Mouse (Mus musculus): ENCODE measurements around the gene R3hdm4. TPM values are rescaled to one million over a fixed set of nuclear protein-coding genes. Genes with fewer than 3 reads are reported as not detected.
"Not testable (repeated sequence)": the region's sequence is repeated elsewhere in the genome, so short reads cannot be mapped to it uniquely, and the experiment has no call there.

The R3hdm4 gene
- polyA plus RNA-seq, 1 experiment from 2014 or later = 179 TPM

- H3K9ac ChIP-seq = no peak within 1 kb of the TSS
- 92% methylated on average over 4 of the region's 4 CpGs for WGBS
Measured at GRCm38 (mm10) chr10:79910556-79910955, 10.5 kb downstream of the R3hdm4 start, which contains the start of gene Gm26602. Gene Gm26602, plus strand, starts transcription at chr10:79910856.

GRCm38 (mm10) chr10:79909092-79909922, 11.7 kb downstream of the R3hdm4 start:
- WGBS = 23% methylated on average over 14 of the region's 14 CpGs
- peak; percentile 72 for ATAC-seq (ENCODE audit: insufficient number of reproducible peaks, low FRiP score, low TSS enrichment, low read depth)
- H3K9ac ChIP-seq = no peak overlapping the region
- no peaks in the 10 kb centered on the region for H3K27me3 ChIP-seq
- peak overlapping the region; percentile 46 for H3K4me2 ChIP-seq (replicated peaks)
- H3K27ac ChIP-seq (replicated peaks) = peak overlapping the region; percentile 99
- no peaks in the 10 kb centered on the region for H3K9me3 ChIP-seq (replicated peaks)
- peaks cover 27% of the 10 kb centered on the region for H3K4me1 ChIP-seq
- H3K36me3 ChIP-seq = peaks cover 45% of the 10 kb centered on the region
- peak overlapping the region; percentile 91 for H3K4me3 ChIP-seq (replicated peaks)

More at GRCm38 (mm10) chr10:79910556-79910955, 10.5 kb downstream of the R3hdm4 start, which contains the start of gene Gm26602:
- H3K27me3 ChIP-seq = no peaks in the 10 kb centered on the region
- no peak within 1 kb of the TSS for H3K4me2 ChIP-seq (replicated peaks)
- peak within 1 kb of the TSS; percentile 99 for H3K27ac ChIP-seq (replicated peaks)
- H3K36me3 ChIP-seq = peaks cover 32% of the 10 kb centered on the region
- H3K9me3 ChIP-seq (replicated peaks) = no peaks in the 10 kb centered on the region
- H3K4me3 ChIP-seq (replicated peaks) = no peak within 1 kb of the TSS
- no peak for ATAC-seq (ENCODE audit: insufficient number of reproducible peaks, low FRiP score, low TSS enrichment, low read depth)
- peaks cover 40% of the 10 kb centered on the region for H3K4me1 ChIP-seq

- Histone ChIP-seq H3K4me1 (peaks cover 26% of the 10 kb centered on the region), H3K4me3 (replicated peaks) (peak within 1 kb of the TSS; percentile 91), H3K9ac (peak within 1 kb of the TSS; percentile 90), H3K4me2 (replicated peaks) (peak within 1 kb of the TSS; percentile 46), H3K9me3 (replicated peaks) (no peaks in the 10 kb centered on the region), H3K36me3 (peaks cover 50% of the 10 kb centered on the region), H3K27ac (replicated peaks) (peak within 1 kb of the TSS; percentile 99), H3K27me3 (no peaks in the 10 kb centered on the region)
- peak; percentile 95 for ATAC-seq (ENCODE audit: insufficient number of reproducible peaks, low FRiP score, low TSS enrichment, low read depth)
- 1% methylated on average over 52 of the region's 52 CpGs for WGBS
Measured at GRCm38 (mm10) chr10:79908167-79909091, 12.6 kb downstream of the R3hdm4 start, which contains the start of gene Med16. Gene Med16, minus strand, starts transcription at chr10:79908923.

- no peaks in the 10 kb centered on the region for H3K27me3 ChIP-seq
- H3K4me2 ChIP-seq (replicated peaks) = no peak overlapping the region
- ATAC-seq (ENCODE audit: insufficient number of reproducible peaks, low FRiP score, low TSS enrichment, low read depth) = no peak
- no peak overlapping the region for H3K27ac ChIP-seq (replicated peaks)
- no peaks in the 10 kb centered on the region for H3K9me3 ChIP-seq (replicated peaks)
- H3K9ac ChIP-seq = no peak overlapping the region
- WGBS = 92% methylated on average over 10 of the region's 10 CpGs
- no peak overlapping the region for H3K4me3 ChIP-seq (replicated peaks)
- peaks cover 19% of the 10 kb centered on the region for H3K4me1 ChIP-seq
- peaks cover 59% of the 10 kb centered on the region for H3K36me3 ChIP-seq
Measured at GRCm38 (mm10) chr10:79907415-79907814, 13.6 kb downstream of the R3hdm4 start.

DNA sequence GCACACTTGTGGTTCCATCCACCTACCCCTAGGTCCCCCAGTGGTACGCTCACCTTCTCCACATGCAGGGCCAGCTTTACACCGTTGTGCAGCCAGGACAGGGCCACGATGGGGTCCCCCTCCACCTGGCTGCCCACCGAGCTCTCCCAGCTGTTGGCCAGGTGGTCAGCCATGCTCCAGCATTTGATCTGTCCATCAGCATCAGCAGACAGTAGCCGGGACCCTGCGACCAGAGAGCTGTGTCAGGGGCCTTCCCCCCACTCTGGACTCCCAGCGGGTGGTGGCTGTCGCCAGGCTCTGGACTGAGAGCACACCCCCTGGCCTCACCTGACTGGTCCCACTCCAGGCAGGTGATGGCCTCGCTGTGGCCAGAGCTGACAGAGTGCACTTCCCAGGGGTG, 14.3 kb downstream of the R3hdm4 start:
- no peak overlapping the region for H3K9ac ChIP-seq
- no peak overlapping the region for H3K27ac ChIP-seq (replicated peaks)
- 90% methylated on average over 9 of the region's 9 CpGs for WGBS
- no peaks in the 10 kb centered on the region for H3K27me3 ChIP-seq
- H3K9me3 ChIP-seq (replicated peaks) = no peaks in the 10 kb centered on the region
- no peak for ATAC-seq (ENCODE audit: insufficient number of reproducible peaks, low FRiP score, low TSS enrichment, low read depth)
- peaks cover 55% of the 10 kb centered on the region for H3K36me3 ChIP-seq
- H3K4me2 ChIP-seq (replicated peaks) = no peak overlapping the region
- peaks cover 17% of the 10 kb centered on the region for H3K4me1 ChIP-seq
- no peak overlapping the region for H3K4me3 ChIP-seq (replicated peaks)

DNA sequence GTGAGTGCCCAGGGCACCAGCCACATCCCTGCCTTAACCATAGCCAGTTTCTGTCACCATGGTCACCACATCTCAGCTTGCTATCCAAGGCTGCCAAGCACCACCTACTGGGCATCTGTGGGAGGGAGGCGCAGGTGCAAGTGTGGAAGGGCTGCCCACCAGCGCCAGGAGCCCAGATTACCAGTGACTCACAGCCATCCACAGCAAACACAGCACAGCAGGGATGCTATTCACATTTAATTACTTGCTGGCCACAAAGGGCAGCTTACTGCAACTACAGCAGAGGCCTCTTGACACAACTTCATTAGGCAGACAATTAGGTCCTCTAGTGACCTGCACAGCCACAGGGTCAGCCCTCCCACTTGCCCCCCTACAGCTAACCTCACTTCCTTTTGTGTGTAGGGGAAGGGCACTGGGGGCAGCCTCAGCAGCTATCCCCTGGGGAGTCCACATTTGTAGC, 20.0 kb downstream of the R3hdm4 start:
- H3K9ac ChIP-seq = no peak overlapping the region

GRCm38 (mm10) chr10:79897316-79898245, 23.4 kb downstream of the R3hdm4 start:
- Histone ChIP-seq H3K4me3 (replicated peaks) (no peak overlapping the region), H3K9ac (no peak overlapping the region), H3K4me2 (replicated peaks) (no peak overlapping the region), H3K4me1 (0 out of 2 replicates have a peak, but pooled peaks cover 4% of the 10 kb centered on the region), H3K36me3 (peaks cover 67% of the 10 kb centered on the region), H3K9me3 (replicated peaks) (no peaks in the 10 kb centered on the region), H3K27me3 (no peaks in the 10 kb centered on the region), H3K27ac (replicated peaks) (no peak overlapping the region)
- WGBS = 52% methylated on average over 20 of the region's 20 CpGs
- ATAC-seq (ENCODE audit: insufficient number of reproducible peaks, low FRiP score, low TSS enrichment, low read depth) = no peak

More for the DNA sequence above, 20.0 kb downstream of the R3hdm4 start:
- ATAC-seq (ENCODE audit: insufficient number of reproducible peaks, low FRiP score, low TSS enrichment, low read depth) = no peak
- Histone ChIP-seq H3K27ac (replicated peaks) (no peak overlapping the region), H3K4me1 (no peaks in the 10 kb centered on the region), H3K4me3 (replicated peaks) (no peak overlapping the region), H3K27me3 (no peaks in the 10 kb centered on the region), H3K9me3 (replicated peaks) (no peaks in the 10 kb centered on the region), H3K4me2 (replicated peaks) (no peak overlapping the region), H3K36me3 (peaks cover 79% of the 10 kb centered on the region)
- WGBS = 49% methylated on average over 2 of the region's 2 CpGs

- no peak overlapping the region for H3K4me2 ChIP-seq (replicated peaks)
- no peak overlapping the region for H3K9ac ChIP-seq
- H3K36me3 ChIP-seq = peaks cover 63% of the 10 kb centered on the region
- H3K4me1 ChIP-seq = 0 out of 2 replicates have a peak, but pooled peaks cover 4% of the 10 kb centered on the region
- no peak overlapping the region for H3K4me3 ChIP-seq (replicated peaks)
- no peak for ATAC-seq (ENCODE audit: insufficient number of reproducible peaks, low FRiP score, low TSS enrichment, low read depth)
- no peak overlapping the region for H3K27ac ChIP-seq (replicated peaks)
- no peaks in the 10 kb centered on the region for H3K27me3 ChIP-seq
- no peaks in the 10 kb centered on the region for H3K9me3 ChIP-seq (replicated peaks)
- 83% methylated on average over 13 of the region's 13 CpGs for WGBS
Measured at GRCm38 (mm10) chr10:79896814-79897213, 24.2 kb downstream of the R3hdm4 start.

DNA sequence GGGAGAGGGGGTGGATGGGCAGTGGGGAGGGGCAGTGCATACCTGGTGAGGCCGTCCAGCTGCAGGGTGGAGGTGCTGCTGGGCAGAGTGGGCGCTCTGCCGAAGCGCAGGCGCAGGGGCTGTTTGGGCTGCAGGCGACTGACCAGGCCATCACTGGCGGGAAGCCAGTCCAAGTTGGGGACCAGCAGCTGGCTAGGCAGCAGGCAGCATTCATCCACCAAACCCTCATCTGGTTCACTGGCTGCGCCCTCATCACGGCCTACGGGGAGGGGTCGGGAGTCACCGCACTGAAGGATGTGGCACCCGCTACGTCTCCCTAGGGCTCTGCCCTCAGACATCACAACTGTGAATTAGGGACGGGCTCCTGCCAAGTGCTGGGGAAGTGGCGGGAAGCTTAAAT, 24.7 kb downstream of the R3hdm4 start:
- WGBS = 88% methylated on average over 16 of the region's 16 CpGs

DNA sequence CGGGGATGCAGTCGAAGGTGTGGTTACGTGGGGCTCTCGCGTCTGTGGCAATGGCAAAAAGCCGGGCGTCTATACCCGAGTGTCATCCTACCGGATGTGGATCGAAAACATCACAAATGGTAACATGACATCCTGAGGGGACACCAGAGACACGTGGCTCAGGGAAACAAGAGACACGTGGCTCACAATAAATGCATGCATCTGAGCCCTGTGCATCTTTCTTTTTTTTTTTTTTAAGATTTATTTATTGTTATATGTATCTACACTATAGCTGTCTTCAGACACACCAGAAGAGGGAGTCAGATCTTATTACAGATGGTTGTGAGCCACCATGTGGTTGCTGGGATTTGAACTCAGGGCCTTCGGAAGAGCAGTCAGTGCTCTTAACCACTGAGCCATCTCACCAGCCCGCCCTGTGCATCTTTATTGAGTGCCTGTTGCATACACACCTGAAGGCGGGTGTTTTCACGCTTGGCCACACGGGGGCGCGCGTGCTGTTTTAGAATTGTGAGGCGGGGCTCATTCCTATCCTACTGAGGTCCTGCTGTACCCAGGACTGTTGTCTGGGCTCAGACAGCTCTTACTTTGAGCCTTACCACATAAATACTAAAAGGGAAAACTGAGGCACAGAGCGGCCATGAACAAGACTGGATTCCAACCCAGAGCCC, 28.4 kb downstream of the R3hdm4 start:
- H3K4me3 ChIP-seq (replicated peaks); H3K4me2 ChIP-seq (replicated peaks); H3K27ac ChIP-seq (replicated peaks); ATAC-seq (ENCODE audit: insufficient number of reproducible peaks, low FRiP score, low TSS enrichment, low read depth); H3K27me3 ChIP-seq; H3K4me1 ChIP-seq; H3K9me3 ChIP-seq (replicated peaks); H3K9ac ChIP-seq: not testable (repeated sequence)
- H3K36me3 ChIP-seq = peaks cover 32% of the 10 kb centered on the region
- 40% methylated on average over 22 of the region's 22 CpGs for WGBS

More for the DNA sequence above, 24.7 kb downstream of the R3hdm4 start:
- Histone ChIP-seq H3K4me1 (0 out of 2 replicates have a peak, but pooled peaks cover 4% of the 10 kb centered on the region), H3K27me3 (no peaks in the 10 kb centered on the region), H3K9ac (no peak overlapping the region), H3K27ac (replicated peaks) (no peak overlapping the region), H3K9me3 (replicated peaks) (no peaks in the 10 kb centered on the region), H3K36me3 (peaks cover 63% of the 10 kb centered on the region), H3K4me3 (replicated peaks) (no peak overlapping the region), H3K4me2 (replicated peaks) (no peak overlapping the region)
- ATAC-seq (ENCODE audit: insufficient number of reproducible peaks, low FRiP score, low TSS enrichment, low read depth) = no peak

Measured in embryonic facial prominence, embryonic 15.5 days (tissue).